Mouse (Mus musculus) C2C12 (cell line): ENCODE measurements around the gene Slc22a22.

ENCODE experiments used
- CEBPB ChIP-seq: IDR thresholded peaks from one replicate; pipeline ENCODE4 v1.6.1; 2011; ENCODE audit warnings: low read depth, mild to moderate bottlenecking, control low read depth, moderate library complexity
- CTCF ChIP-seq: IDR thresholded peaks from one replicate; pipeline ENCODE4 v1.5.1; 2011; ENCODE audit not compliant: control insufficient read depth, insufficient read depth, insufficient read length
- MAX ChIP-seq: IDR thresholded peaks from one replicate; pipeline ENCODE4 v1.6.1; 2011; ENCODE audit warnings: mild to moderate bottlenecking, control low read depth
- MYOD1 ChIP-seq: IDR thresholded peaks from one replicate; pipeline ENCODE4 v1.6.1; 2011; ENCODE audit warnings: low read depth; ENCODE audit not compliant: control insufficient read depth, insufficient read length

DNA sequence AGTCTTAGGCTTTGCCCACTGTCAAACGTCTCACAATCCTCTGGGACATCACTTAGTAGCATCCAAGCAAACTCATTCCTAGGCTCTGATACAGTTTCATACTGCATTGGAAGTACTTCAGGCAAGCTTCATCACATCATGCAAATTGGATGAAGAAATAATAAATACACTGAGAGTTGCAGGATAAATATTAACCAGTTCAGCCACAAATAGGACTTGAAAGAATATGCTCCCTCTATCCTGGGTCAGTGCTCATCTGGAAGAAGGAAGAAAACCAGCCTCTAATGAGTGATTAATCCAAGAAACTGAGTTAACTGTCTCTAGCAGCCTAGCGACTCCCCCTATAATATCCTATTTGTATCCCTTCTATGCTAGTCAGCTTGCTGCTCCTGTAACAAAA is 146.1 kb downstream of the Slc22a22 start:
- TF ChIP-seq MYOD1 (no peak), CTCF (no peak), CEBPB (no peak), MAX (no peak)
